Mouse (Mus musculus) CH12.LX (cell line): ENCODE results near the gene Celf5. TPM values are rescaled to one million over a fixed set of nuclear protein-coding genes. Genes with fewer than 3 reads are reported as not detected.

ENCODE experiments used
- DNase-seq: peaks from one replicate; pipeline ENCODE4 v3.0.0-alpha.2; 2013; ENCODE audit errors: extremely low read depth
- H3K27ac ChIP-seq: 2 replicates; pipeline ENCODE4 v1.5.1; 2012; ENCODE audit warnings: low read depth, mild to moderate bottlenecking, control low read depth, moderate library complexity; ENCODE audit not compliant: insufficient read depth
- H3K27me3 ChIP-seq: replicated peaks from 2 replicates; pipeline ENCODE3; 2012; ENCODE audit warnings: inconsistent platforms
- H3K36me3 ChIP-seq, 2 experiments: replicated peaks in 1 of 2; 2 replicates each; pipeline versions ENCODE3 to v1.6.1; 2012; ENCODE audit warnings: inconsistent platforms in 1 of 2, low read length in 1 of 2, mild to moderate bottlenecking in 1 of 2, mixed read lengths in 1 of 2, moderate library complexity in 1 of 2; ENCODE audit not compliant: control insufficient read depth in 1 of 2, insufficient read depth in 1 of 2
- H3K4me1 ChIP-seq, 2 experiments: 2 replicates each; pipeline ENCODE4 v1.6.1; 2012; ENCODE audit warnings: inconsistent platforms in 1 of 2, moderate library complexity in 1 of 2; ENCODE audit not compliant: insufficient read depth in 2 of 2, control insufficient read depth in 1 of 2
- H3K4me2 ChIP-seq: 2 replicates; pipeline ENCODE4 v1.6.1; 2012; ENCODE audit warnings: low read depth, mild to moderate bottlenecking, control low read depth; ENCODE audit not compliant: poor library complexity, insufficient read depth, severe bottlenecking
- H3K4me3 ChIP-seq, 3 experiments: fragments of 150-350 bp in 1 of 3; sonication (generic) in 1 of 3; replicated peaks in 1 of 3; 2 replicates each; pipeline versions ENCODE3 to v1.5.1; 2011 to 2012; ENCODE audit warnings: low read depth in 2 of 3, low read length in 2 of 3, mild to moderate bottlenecking in 2 of 3, moderate library complexity in 2 of 3, control low read depth in 1 of 3, improper control_type of control experiment in 1 of 3, inconsistent platforms in 1 of 3, mixed read lengths in 1 of 3; ENCODE audit not compliant: poor library complexity in 1 of 3
- H3K79me2 ChIP-seq: replicated peaks from 2 replicates; pipeline ENCODE4 v1.6.1; 2012; ENCODE audit warnings: mild to moderate bottlenecking, moderate library complexity; ENCODE audit not compliant: control insufficient read depth, poor library complexity, insufficient read depth, severe bottlenecking; ENCODE audit errors: extremely low read depth
- H3K9ac ChIP-seq: 2 replicates; pipeline ENCODE4 v1.6.1; 2012; ENCODE audit warnings: low read depth, mild to moderate bottlenecking, control low read depth, moderate library complexity; ENCODE audit not compliant: insufficient read depth
- H3K9me3 ChIP-seq: replicated peaks from 2 replicates; pipeline ENCODE3; 2012; ENCODE audit warnings: low read length, inconsistent platforms, mixed read lengths
- GABPA ChIP-seq: IDR thresholded peaks from 2 replicates; pipeline ENCODE4 v1.6.1; 2012; ENCODE audit warnings: low read depth, low read length, improper control_type of control experiment, inconsistent platforms; ENCODE audit not compliant: insufficient replicate concordance
- HCFC1 ChIP-seq: IDR thresholded peaks from 2 replicates; pipeline ENCODE4 v1.6.1; 2012; ENCODE audit warnings: low read depth, mild to moderate bottlenecking, inconsistent platforms, low read length, improper control_type of control experiment
- MAFK ChIP-seq: IDR thresholded peaks from 2 replicates; pipeline ENCODE4 v1.6.1; 2011; ENCODE audit warnings: low read length, improper control_type of control experiment; ENCODE audit not compliant: insufficient replicate concordance
- RAD21 ChIP-seq: IDR thresholded peaks from 2 replicates; pipeline ENCODE4 v1.6.1; 2011; ENCODE audit warnings: low read depth, mild to moderate bottlenecking, low read length, improper control_type of control experiment, moderate library complexity
- ZNF384 ChIP-seq: IDR thresholded peaks from 2 replicates; pipeline ENCODE4 v1.6.1; 2012; ENCODE audit warnings: low read depth, low read length, improper control_type of control experiment, inconsistent platforms
- dilution Hi-C: fragments of 300-500 bp; cut with MboI; formaldehyde crosslinking; loops from 2 replicates; pipeline ENCODE4 v1.14.3; 2020; ENCODE audit warnings: low sequenced_read_pairs; ENCODE audit not compliant: extremely low pct_unique_long_range_greater_than_20kb, extremely low pct_ligation_motif_present
- in situ Hi-C: fragments of 300-500 bp; cut with MboI; formaldehyde crosslinking; loops from 3 replicates; pipeline ENCODE4 v1.14.3; 2019; ENCODE audit warnings: low sequenced_read_pairs, low pct_ligation_motif_present, low pct_unique_long_range_greater_than_20kb, mixed read lengths
- polyA plus RNA-seq: library from polyadenylated mRNA; unstranded; fragments of >175 nt; gene quantifications from 2 replicates; pipeline ENCODE4 v1.2.1, GENCODE M21; 2012; ENCODE audit warnings: low read depth; ENCODE audit not compliant: insufficient read length
- total RNA-seq, 2 experiments: library from RNA; depleted of rRNA; stranded (reverse); fragments of 300-350 nt in 1 of 2; fragments of >200 nt in 1 of 2; gene quantifications; 2 replicates each; pipeline ENCODE4 v1.2.3; 2012 to 2014

Gene Celf5
- total and polyA plus RNA-seq, 3 experiments, result 0.07 to 0.08 TPM; not detected in 1

GRCm38 (mm10) chr10:81419111-81419928 lies 63.2 kb downstream of the Celf5 start:
- Histone ChIP-seq H3K36me3 (peaks cover 25 to 44% of the 10 kb centered on the region in 2 experiments), H3K27me3 (no peaks in the 10 kb centered on the region), H3K27ac (no peak overlapping the region), H3K4me1 (peaks cover 13 to 23% of the 10 kb centered on the region in 2 experiments), H3K4me3 (no peak overlapping the region), H3K4me2 (no peak overlapping the region), H3K9me3 (no peaks in the 10 kb centered on the region), H3K9ac (no peak overlapping the region), H3K79me2 (peaks cover 8% of the 10 kb centered on the region)
- no peak for DNase-seq
- dilution Hi-C loops (no loop called here), in situ Hi-C loops (no loop called here)
- no peak for TF ChIP-seq MAFK
- TF ChIP-seq HCFC1, result no peak
- TF ChIP-seq ZNF384, result no peak
- TF ChIP-seq, all 38 proteins: peak for 0

- no peak for DNase-seq
- H3K36me3 ChIP-seq, result peaks cover 25 to 50% of the 10 kb centered on the region in 2 experiments
- peaks cover 10% of the 10 kb centered on the region for H3K79me2 ChIP-seq
- H3K4me3 ChIP-seq, result no peak overlapping the region
- no peaks in the 10 kb centered on the region for H3K27me3 ChIP-seq
- H3K9ac ChIP-seq, result no peak overlapping the region
- peaks cover 21 to 30% of the 10 kb centered on the region in 2 experiments for H3K4me1 ChIP-seq
- in situ Hi-C loops, result no loop called here
- no peaks in the 10 kb centered on the region for H3K9me3 ChIP-seq
- dilution Hi-C loops, result no loop called here
- H3K27ac ChIP-seq, result no peak overlapping the region
- no peak overlapping the region for H3K4me2 ChIP-seq
- TF ChIP-seq MAFK, result peak; percentile 87
- no peak for TF ChIP-seq GABPA
These were observed 64.1 kb downstream of the Celf5 start for GRCm38 (mm10) chr10:81418216-81419070.

- Histone ChIP-seq H3K27ac (no peak overlapping the region), H3K4me2 (no peak overlapping the region), H3K27me3 (no peaks in the 10 kb centered on the region), H3K9me3 (no peaks in the 10 kb centered on the region), H3K79me2 (peaks cover 10% of the 10 kb centered on the region), H3K9ac (no peak overlapping the region), H3K4me1 (peaks cover 27 to 36% of the 10 kb centered on the region in 2 experiments), H3K36me3 (peaks cover 31 to 58% of the 10 kb centered on the region in 2 experiments)
- in situ Hi-C loops, result no loop called here
- dilution Hi-C loops, result no loop called here
- no peak for DNase-seq
- no peak for TF ChIP-seq RAD21
- TF ChIP-seq, all 38 proteins: peak for 0
- no peak overlapping the region for H3K4me3 ChIP-seq
These were observed 65.0 kb downstream of the Celf5 start for GRCm38 (mm10) chr10:81417227-81418215.
